Mouse (Mus musculus) fat pad, adult 2 months (tissue): ENCODE measurements at regions not wholly inside any gene's neighbourhood (a gene's known extent, or its start where the extent isn't known, plus 50 kb on each side); places are given as distances from the start of the nearest gene placed in this dataset.

ENCODE experiments used
- DNase-seq: peaks from one replicate; pipeline ENCODE4 v3.0.0-alpha.2; 2011; ENCODE audit warnings: low read depth, low spot score; ENCODE audit errors: extremely low read depth

GRCm38 (mm10) chr19:59642606-59643005 is 184.4 kb downstream of the Emx2 start:
- DNase-seq: no peak

GRCm38 (mm10) chr19:59646231-59646630 is 188.1 kb downstream of the Emx2 start:
- DNase-seq: no peak

GRCm38 (mm10) chr19:59646656-59647055 is 188.5 kb downstream of the Emx2 start:
- DNase-seq: no peak

GRCm38 (mm10) chr19:59649421-59649820 is 191.2 kb downstream of the Emx2 start:
- DNase-seq: no peak

GRCm38 (mm10) chr19:59650611-59651329 is 192.6 kb downstream of the Emx2 start:
- DNase-seq: no peak

- no peak for DNase-seq
Observed at GRCm38 (mm10) chr19:59653631-59654367, 195.6 kb downstream of the Emx2 start.

- no peak for DNase-seq
Observed at GRCm38 (mm10) chr19:59655321-59655720, 197.1 kb downstream of the Emx2 start.

GRCm38 (mm10) chr19:59669793-59670192 is 211.6 kb downstream of the Emx2 start:
- no peak for DNase-seq

- DNase-seq: no peak
Observed at GRCm38 (mm10) chr19:59673537-59673936, 215.4 kb downstream of the Emx2 start.

- no peak for DNase-seq
Observed at GRCm38 (mm10) chr19:59679191-59679590, 221.0 kb downstream of the Emx2 start.

GRCm38 (mm10) chr19:59680356-59680755 is 222.2 kb downstream of the Emx2 start:
- no peak for DNase-seq

- no peak for DNase-seq
Observed at GRCm38 (mm10) chr19:59684292-59684691, 226.1 kb downstream of the Emx2 start.

GRCm38 (mm10) chr19:59685826-59686717 is 227.9 kb downstream of the Emx2 start:
- DNase-seq: no peak

- DNase-seq: no peak
Observed at GRCm38 (mm10) chr19:59687206-59687605, 229.0 kb downstream of the Emx2 start.

- DNase-seq: no peak
Observed at GRCm38 (mm10) chr19:59687681-59688080, 229.5 kb downstream of the Emx2 start.

GRCm38 (mm10) chr19:59691541-59692096 is 233.4 kb downstream of the Emx2 start:
- DNase-seq: no peak

GRCm38 (mm10) chr19:59697628-59698027 is 239.5 kb downstream of the Emx2 start:
- no peak for DNase-seq

GRCm38 (mm10) chr19:59700187-59700586 is 242.0 kb downstream of the Emx2 start:
- no peak for DNase-seq

GRCm38 (mm10) chr19:59707106-59707505 is 236.3 kb downstream of the Rab11fip2 start:
- no peak for DNase-seq

- DNase-seq: no peak
Observed at GRCm38 (mm10) chr19:59709180-59709579, 234.3 kb downstream of the Rab11fip2 start.

GRCm38 (mm10) chr19:59715086-59715485 is 228.4 kb downstream of the Rab11fip2 start:
- DNase-seq: no peak
